Mouse (Mus musculus): ENCODE data around the gene Fam53b. TPM values are rescaled to one million over a fixed set of nuclear protein-coding genes. Genes with fewer than 3 reads are reported as not detected.

Gene Fam53b
- polyA plus RNA-seq, 1 experiment = 66.9 TPM

- no peak for TF ChIP-seq GATA1 (IDR thresholded peaks at IDR 0.05; ENCODE audit: low read length)
Measured at GRCm38 (mm10) chr7:132766235-132766871, 47.3 kb downstream of the Fam53b start.

- TF ChIP-seq GATA1 (IDR thresholded peaks at IDR 0.05; ENCODE audit: low read length) = no peak
Measured at GRCm38 (mm10) chr7:132765629-132766186, 48.0 kb downstream of the Fam53b start.

GRCm38 (mm10) chr7:132764896-132765491, 48.7 kb downstream of the Fam53b start:
- no peak for TF ChIP-seq GATA1 (IDR thresholded peaks at IDR 0.05; ENCODE audit: low read length)

GRCm38 (mm10) chr7:132764314-132764713, 49.4 kb downstream of the Fam53b start:
- TF ChIP-seq GATA1 (IDR thresholded peaks at IDR 0.05; ENCODE audit: low read length) = no peak

GRCm38 (mm10) chr7:132763911-132764310, 49.8 kb downstream of the Fam53b start:
- TF ChIP-seq GATA1 (IDR thresholded peaks at IDR 0.05; ENCODE audit: low read length) = no peak

- no peak for TF ChIP-seq GATA1 (IDR thresholded peaks at IDR 0.05; ENCODE audit: low read length)
Measured at GRCm38 (mm10) chr7:132763351-132763750, 50.3 kb downstream of the Fam53b start.

- no peak for TF ChIP-seq GATA1 (IDR thresholded peaks at IDR 0.05; ENCODE audit: low read length)
Measured at GRCm38 (mm10) chr7:132761409-132761808, 52.3 kb downstream of the Fam53b start.

GRCm38 (mm10) chr7:132760589-132761180, 53.0 kb downstream of the Fam53b start:
- no peak for TF ChIP-seq GATA1 (IDR thresholded peaks at IDR 0.05; ENCODE audit: low read length)

GRCm38 (mm10) chr7:132759926-132760325, 53.8 kb downstream of the Fam53b start:
- no peak for TF ChIP-seq GATA1 (IDR thresholded peaks at IDR 0.05; ENCODE audit: low read length)

- no peak for TF ChIP-seq GATA1 (IDR thresholded peaks at IDR 0.05; ENCODE audit: low read length)
Measured at GRCm38 (mm10) chr7:132759405-132759891, 54.2 kb downstream of the Fam53b start.

- TF ChIP-seq GATA1 (IDR thresholded peaks at IDR 0.05; ENCODE audit: low read length) = no peak
Measured at GRCm38 (mm10) chr7:132758875-132759274, 54.8 kb downstream of the Fam53b start.

GRCm38 (mm10) chr7:132756325-132756724, 57.4 kb downstream of the Fam53b start:
- no peak for TF ChIP-seq GATA1 (IDR thresholded peaks at IDR 0.05; ENCODE audit: low read length)

GRCm38 (mm10) chr7:132754389-132754750, 59.3 kb downstream of the Fam53b start:
- TF ChIP-seq GATA1 (IDR thresholded peaks at IDR 0.05; ENCODE audit: low read length) = no peak

- TF ChIP-seq GATA1 (IDR thresholded peaks at IDR 0.05; ENCODE audit: low read length) = no peak
Measured at GRCm38 (mm10) chr7:132753518-132754388, 59.9 kb downstream of the Fam53b start.

GRCm38 (mm10) chr7:132751716-132752115, 62.0 kb downstream of the Fam53b start:
- TF ChIP-seq GATA1 (IDR thresholded peaks at IDR 0.05; ENCODE audit: low read length) = no peak

Measured in G1E-ER4 (cell line).